Mouse (Mus musculus): Measurements from ENCODE around the gene S100a13.

Gene S100a13

GRCm38 (mm10) chr3:90513796-90514590 is at the start of gene S100a13, which contains the start of gene S100a1:
TSS of gene S100a13 (plus strand) at chr3:90514435.
TSS of gene S100a1 (minus strand) at chr3:90514392.
- peak; percentile 34 for DNase-seq

DNA sequence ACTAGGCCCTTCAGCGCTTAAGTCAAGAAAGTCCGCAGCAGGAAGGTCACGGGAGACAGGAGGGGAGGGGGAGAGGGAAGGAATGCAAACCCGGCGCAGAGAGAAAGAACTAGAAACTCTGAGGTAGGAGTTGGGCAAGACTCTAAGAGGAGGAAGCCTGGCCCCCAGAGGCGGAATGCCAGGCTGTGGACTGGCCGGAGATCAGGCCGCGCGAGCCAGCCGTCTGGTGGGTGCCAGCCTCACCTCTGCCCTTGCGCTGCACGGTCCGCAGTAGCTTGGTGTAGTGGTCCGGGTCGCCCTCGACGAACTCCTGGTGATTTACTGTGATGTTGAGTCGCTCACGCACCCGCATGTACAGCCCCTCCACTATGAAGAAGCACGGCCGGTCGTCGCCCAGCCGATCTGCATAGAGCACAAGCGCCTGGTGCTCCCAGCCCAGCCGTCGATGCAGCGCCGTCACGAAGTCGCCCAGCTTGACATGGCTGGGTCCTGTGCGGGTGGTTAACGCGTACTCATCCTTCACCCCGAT is 49.6 kb upstream of the S100a13 start:
- no peak for DNase-seq

DNA sequence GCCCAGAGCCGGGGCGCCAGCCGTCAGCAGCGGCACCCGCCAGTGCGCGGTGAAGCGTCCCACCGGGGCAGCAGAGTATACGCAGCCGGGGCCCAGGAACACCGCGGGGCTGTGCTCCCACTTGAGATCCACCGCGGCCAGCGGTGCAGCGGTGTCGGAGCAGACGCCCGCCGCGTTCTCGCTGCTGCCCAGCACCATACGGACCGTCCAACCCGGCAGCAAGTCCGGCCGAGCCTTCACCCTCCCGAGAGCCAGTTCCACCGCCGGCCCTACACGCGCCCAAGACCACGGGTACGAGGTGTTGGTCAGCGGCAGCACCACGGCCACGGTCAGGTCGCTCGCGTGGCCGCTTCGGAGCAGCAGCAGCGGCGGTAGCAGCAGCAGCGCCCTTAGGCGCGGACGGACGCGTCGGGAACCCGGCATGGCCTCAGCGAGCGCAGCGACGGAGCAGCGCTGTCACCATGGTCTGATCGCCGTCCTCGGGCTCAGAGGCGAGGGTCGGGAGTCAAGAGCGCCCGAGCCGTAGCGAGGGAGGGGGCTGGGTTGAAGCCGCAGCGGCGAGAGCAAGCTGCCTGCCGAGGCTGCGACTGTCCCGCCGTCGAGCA is 49.1 kb upstream of the S100a13 start:
- peak; percentile 28 for DNase-seq

GRCm38 (mm10) chr3:90465686-90466310 is 48.4 kb upstream of the S100a13 start, which contains the start of gene Npr1:
TSS of gene Npr1 (minus strand) at chr3:90465866.
- no peak for DNase-seq

DNA sequence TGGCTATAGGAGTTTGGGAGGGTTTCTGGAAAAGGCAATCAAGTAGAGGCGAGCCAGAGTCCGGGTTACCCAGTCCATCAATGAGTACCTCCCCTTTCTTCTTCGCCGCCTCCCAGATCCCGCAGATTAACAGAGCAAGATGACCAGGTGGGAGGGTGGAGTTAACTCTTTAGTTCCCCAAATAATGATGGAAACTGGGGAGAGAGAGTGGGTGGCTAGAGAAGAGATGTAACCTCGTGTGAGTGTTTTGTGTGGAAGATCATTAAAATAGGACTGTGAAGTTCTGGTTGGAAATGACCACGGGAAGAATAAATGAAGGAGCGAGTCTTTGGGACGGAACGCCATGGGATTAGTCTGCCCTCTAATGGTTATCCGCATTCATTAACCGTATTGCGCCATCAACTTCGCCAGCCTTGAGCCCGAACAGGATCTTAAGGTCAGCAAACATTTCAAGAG is 47.9 kb upstream of the S100a13 start:
- DNase-seq = peak; percentile 18

GRCm38 (mm10) chr3:90467618-90468300 is 46.5 kb upstream of the S100a13 start:
- no peak for DNase-seq

DNA sequence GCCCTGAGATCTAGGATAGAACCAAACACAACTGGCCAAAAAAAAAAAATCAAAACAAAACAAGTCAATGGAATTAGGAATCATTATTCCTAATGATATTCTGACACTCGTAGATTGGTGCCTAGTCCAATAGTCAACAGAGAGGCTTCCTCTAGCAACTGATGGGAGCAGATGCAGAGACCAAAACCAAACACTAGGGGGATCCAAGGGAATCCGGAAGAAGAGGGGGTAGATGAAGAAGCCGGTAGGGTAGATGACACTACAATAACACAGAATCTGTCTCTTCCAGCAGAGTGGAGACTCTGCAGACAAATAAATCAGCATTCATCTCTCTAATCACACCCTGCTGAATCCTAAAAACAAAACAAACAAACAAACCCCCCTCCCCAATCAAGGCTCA is 42.0 kb upstream of the S100a13 start:
- DNase-seq = peak; percentile 84

DNA sequence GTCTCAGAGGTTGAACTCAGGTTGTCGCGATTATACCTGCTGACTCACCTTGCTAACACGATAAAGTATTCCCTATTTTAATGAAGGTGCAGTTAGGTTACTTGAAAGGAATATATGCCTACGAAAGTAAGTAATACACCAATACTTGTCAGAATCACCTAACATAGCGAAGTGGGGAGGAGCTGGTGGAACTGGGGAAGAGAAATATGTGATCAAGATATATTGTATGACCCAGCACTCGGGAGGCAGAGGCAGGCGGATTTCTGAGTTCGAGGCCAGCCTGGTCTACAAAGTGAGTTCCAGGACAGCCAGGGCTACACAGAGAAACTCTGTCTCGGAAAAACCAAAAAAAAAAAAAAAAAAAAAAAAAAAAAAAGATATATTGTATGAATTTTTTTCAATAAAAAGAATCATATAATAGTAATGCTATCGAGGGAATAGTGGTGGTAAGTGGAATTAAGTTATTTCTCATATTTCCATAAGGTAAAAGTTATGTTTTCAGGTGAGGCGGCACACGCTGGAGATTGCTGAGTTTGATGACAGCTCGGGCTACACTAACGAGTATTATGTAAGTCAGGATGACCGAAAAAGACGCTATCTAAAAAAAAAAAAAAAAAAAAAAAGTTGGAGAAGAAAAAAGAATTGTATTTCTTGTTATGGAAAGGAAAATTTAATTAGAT is 38.9 kb upstream of the S100a13 start:
- DNase-seq = no peak

GRCm38 (mm10) chr3:90475831-90476611 is 38.2 kb upstream of the S100a13 start, which contains the start of gene Ilf2:
TSS of gene Ilf2 (plus strand) at chr3:90476126.
- DNase-seq = peak; percentile 94

DNA sequence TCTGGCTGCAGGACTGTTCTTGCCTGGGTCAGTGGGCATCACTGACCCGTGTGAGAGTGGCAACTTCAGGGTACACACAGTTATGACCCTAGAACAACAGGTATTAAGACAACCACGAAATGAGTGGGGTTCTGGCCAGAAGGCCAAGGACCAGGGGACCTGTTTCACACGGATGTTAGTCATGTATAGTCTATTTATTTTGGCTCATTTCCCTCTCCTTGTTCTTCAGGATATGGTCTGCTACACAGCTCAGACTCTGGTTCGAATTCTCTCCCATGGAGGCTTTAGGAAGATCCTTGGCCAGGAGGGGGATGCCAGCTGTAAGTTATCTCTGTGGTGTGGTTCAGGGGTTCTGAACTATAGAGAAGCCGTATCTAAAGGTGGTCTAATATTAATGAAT is 27.2 kb upstream of the S100a13 start:
- no peak for DNase-seq

DNA sequence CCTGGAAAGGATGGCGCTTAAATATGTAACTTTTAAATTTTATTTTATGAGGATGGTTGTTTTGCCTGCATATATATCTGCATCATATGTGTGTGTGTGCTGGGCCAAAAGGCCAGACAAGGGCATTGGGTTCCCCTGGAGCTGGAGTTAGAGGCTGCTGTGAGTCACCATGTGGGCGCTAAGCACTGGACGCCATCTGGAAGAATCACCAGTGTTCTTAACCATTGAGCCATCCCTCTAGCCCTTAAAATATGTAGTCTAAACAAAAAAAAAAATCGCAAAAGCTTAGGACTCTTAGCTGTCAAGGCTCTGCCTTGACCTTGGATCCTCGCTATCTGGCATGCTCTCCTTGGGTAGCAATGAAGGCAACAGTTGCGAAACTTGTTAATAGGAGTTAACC is 25.7 kb upstream of the S100a13 start:
- no peak for DNase-seq

DNA sequence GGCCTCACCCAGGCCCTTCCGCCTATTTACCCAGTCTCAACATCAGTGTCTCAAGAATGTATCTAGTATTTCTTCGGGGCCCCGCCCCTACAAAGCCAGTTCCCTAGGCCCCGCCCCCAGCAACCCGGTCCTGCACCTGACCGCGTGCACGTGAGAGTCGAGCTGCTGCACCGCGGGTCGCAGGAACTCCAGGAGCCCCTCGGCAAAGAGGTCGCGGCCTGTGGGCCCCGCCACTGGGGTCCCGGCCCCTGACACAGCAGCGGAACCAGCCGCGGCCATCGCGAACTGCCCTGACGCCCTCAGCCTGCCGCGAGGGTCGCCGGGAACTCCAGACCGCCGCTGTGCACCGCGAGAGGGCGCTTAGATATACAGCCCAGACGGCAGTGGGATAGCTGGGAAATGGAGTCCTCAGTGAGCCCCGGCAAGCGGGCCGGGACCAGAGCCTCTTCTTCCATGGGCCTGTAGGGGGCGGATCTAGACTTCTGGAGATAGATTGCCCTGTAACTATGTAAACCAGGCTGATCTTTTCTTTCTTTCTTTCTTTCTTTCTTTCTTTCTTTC is 23.5 kb upstream of the S100a13 start, which contains the start of gene Snapin:
Snapin (minus strand) TSS at position 338 of the 561 bp plus-strand sequence.
- DNase-seq = peak; percentile 96

- DNase-seq = peak; percentile 66
Observed at GRCm38 (mm10) chr3:90491350-90491749, 22.9 kb upstream of the S100a13 start.

GRCm38 (mm10) chr3:90493831-90494540 is 20.2 kb upstream of the S100a13 start:
- DNase-seq = no peak

DNA sequence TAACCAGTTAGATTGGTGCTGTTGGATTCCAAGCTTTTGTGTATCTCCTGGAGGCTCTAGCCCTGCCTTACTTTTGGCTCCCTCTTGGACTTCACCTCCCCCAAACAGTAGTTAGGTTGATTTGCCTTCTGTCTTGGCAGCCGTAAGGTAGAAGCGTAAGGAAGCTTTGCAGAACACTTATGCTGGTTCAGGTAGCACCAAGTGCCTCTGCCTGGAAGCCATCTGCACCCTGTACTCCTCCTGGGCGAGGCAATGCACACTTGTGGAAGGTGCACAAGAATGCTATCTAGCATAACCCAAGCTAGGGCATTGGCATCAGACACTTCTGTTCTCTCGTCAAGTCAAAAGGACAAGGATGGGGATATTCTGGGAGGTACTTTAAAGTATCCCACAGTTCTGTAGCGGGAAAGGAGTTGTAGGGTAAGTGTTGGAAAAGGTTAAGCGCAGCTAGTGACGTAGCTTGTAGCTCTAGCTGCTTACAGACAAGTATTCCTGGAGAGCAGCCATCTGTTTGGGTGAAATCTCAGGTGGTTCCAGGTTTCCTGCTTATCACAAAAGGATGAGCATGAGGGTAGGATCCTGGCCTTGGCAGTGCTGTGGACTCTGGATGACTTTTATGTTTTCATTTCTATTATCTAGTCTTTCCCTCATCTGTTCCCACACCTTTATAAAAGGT is 18.2 kb upstream of the S100a13 start:
- DNase-seq = no peak

DNA sequence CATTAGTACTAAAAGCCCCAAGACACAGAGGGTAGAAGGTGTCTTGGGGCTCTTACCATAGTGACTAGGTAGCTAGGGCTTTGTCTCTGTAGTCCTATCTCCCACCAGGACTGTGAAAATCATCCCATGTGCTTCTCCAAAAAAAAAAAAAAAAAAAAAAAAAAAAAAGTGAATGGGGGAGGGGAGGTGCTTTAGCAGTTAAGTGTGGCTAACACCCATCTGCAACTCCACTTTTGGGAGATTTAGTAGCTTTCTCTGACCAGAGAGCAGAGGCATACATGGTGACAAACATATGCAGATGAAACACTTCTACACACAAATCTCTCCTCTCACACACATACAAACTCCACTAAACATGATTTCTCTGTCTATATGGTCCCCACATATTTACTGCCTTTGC is 16.6 kb upstream of the S100a13 start:
- no peak for DNase-seq

DNA sequence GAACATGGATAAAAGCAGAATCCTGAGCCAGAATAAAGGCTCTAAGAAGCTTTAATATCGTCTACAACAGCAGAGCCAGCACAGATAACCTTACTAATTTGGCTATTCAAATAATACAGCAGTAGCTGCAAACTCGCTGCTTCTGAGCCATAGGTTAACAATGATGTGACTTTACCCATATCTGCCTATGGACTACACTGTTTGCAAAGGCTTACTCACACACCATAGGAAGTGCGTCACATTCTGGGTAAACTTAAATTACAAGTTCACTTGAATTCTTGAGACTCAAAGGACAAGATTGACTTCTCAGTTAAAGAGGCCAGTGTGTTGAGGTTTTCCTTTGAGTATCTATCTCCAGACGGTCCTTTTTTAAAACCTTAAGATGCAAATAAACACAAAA is 10.8 kb upstream of the S100a13 start:
- DNase-seq = no peak

DNA sequence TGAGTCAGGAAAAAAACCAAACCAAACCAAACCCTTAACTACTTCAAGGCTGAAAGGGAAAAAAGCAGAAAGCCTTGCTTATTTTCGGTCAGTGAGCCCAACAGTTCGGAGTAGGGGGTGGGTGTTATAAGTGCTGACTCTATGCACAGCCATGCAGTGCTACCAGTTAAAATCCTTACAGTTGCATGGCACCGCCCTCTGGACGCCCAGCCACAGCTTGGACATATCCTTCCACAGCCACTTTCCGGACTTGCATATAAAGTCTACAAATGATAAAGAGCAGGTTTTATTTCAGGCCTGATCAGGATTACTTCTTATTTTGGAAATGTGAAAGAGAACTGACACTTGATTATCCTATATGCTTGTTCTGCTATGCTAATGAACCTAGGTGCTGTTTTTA is 9.0 kb upstream of the S100a13 start:
- no peak for DNase-seq

GRCm38 (mm10) chr3:90506362-90506761 is 7.9 kb upstream of the S100a13 start:
- DNase-seq = no peak
